Mouse (Mus musculus) midbrain, postnatal 0 days (tissue): Measurements from ENCODE around the gene Commd1. TPM values are rescaled to one million over a fixed set of nuclear protein-coding genes. Genes with fewer than 3 reads are reported as not detected.

Source experiments
- ATAC-seq: fragments of 200-750 bp; cut with Nextera tagmentation; 2 replicates; pipeline ENCODE4 v1.8.0; 2017; ENCODE audit warnings: moderate number of reproducible peaks, mild to moderate bottlenecking, moderate TSS enrichment, moderate library complexity; ENCODE audit not compliant: low FRiP score
- DNase-seq: peaks from one replicate; pipeline ENCODE4 v3.0.0-alpha.2; 2015; ENCODE audit warnings: low spot score
- H3K27ac ChIP-seq: fragments of 300-500 bp; sonication (generic); 2 replicates; pipeline ENCODE4 v1.5.1; 2014; ENCODE audit warnings: low read depth, mild to moderate bottlenecking, low read length, mixed read lengths
- H3K27me3 ChIP-seq: fragments of 300-500 bp; sonication (generic); 2 replicates; pipeline ENCODE4 v1.6.1; 2014; ENCODE audit warnings: low read length, control low read depth, mixed read lengths; ENCODE audit not compliant: insufficient read depth
- H3K36me3 ChIP-seq: fragments of 300-500 bp; sonication (generic); 2 replicates; pipeline ENCODE4 v1.6.1; 2014; ENCODE audit warnings: low read length, control low read depth, mixed read lengths; ENCODE audit not compliant: insufficient read depth
- H3K4me1 ChIP-seq: fragments of 300-500 bp; sonication (generic); 2 replicates; pipeline ENCODE4 v1.6.1; 2014; ENCODE audit warnings: mild to moderate bottlenecking, control low read depth, antibody characterized with exemption, low read length, mixed read lengths; ENCODE audit not compliant: insufficient read depth
- H3K4me2 ChIP-seq: fragments of 300-500 bp; sonication (generic); 2 replicates; pipeline ENCODE4 v1.6.1; 2014; ENCODE audit warnings: low read depth, mild to moderate bottlenecking, low read length, mixed read lengths; ENCODE audit not compliant: poor library complexity, severe bottlenecking
- H3K4me3 ChIP-seq: fragments of 300-500 bp; sonication (generic); 2 replicates; pipeline ENCODE4 v1.5.1; 2014; ENCODE audit warnings: low read depth, mild to moderate bottlenecking, low read length, moderate library complexity
- H3K9ac ChIP-seq: fragments of 300-500 bp; sonication (generic); replicated peaks from 2 replicates; pipeline ENCODE4 v1.6.1; 2014; ENCODE audit warnings: mild to moderate bottlenecking, low read length, moderate library complexity, mixed read lengths; ENCODE audit not compliant: poor library complexity, severe bottlenecking
- H3K9me3 ChIP-seq: fragments of 300-500 bp; sonication (generic); 2 replicates; pipeline ENCODE4 v1.6.1; 2016; ENCODE audit warnings: low read length, control low read depth
- CTCF ChIP-seq: IDR thresholded peaks from 2 replicates; pipeline ENCODE4 v1.5.1; 2016; ENCODE audit warnings: antibody characterized with exemption, mild to moderate bottlenecking
- WGBS: fragments of 180-500 bp; shearing (Covaris S2); extraction: QIAGEN DNeasy Blood & Tissue Kit; methylation state at CpG from one replicate; pipeline ENCODE4 v1.1.7; 2014; 5-methylcytosine and 5-hydroxymethylcytosine counted together
- polyA plus RNA-seq: library from polyadenylated mRNA; unstranded; fragments of >200 nt; fragmentation: Nextera tagmentation; extraction: Ambion mirVana; gene quantifications from 2 replicates; pipeline ENCODE4 v1.2.1, GENCODE M21; 2015
- total RNA-seq: library from RNA; depleted of rRNA; stranded (reverse); fragments of >200 nt; gene quantifications from 2 replicates; pipeline ENCODE4 v1.2.3, GENCODE M21; 2014

Commd1 gene
- total and polyA plus RNA-seq, 2 experiments from 2014 or later, result 23.5 to 221 TPM

- ATAC-seq (no peak), DNase-seq (no peak)
- Histone ChIP-seq H3K4me1 (no peaks in the 10 kb centered on the region), H3K4me2 (no peak overlapping the region), H3K9me3 (no peaks in the 10 kb centered on the region), H3K9ac (no peak overlapping the region), H3K27ac (no peak overlapping the region), H3K4me3 (no peak overlapping the region), H3K27me3 (no peaks in the 10 kb centered on the region), H3K36me3 (no peaks in the 10 kb centered on the region)
- no peak for TF ChIP-seq CTCF
- WGBS, result 86% methylated on average over 9 of the region's 9 CpGs
Observed at GRCm38 (mm10) chr11:22891242-22891641, 90.9 kb downstream of the Commd1 start.

GRCm38 (mm10) chr11:22889224-22889623 is 93.0 kb downstream of the Commd1 start:
- Histone ChIP-seq H3K4me2 (no peak overlapping the region), H3K4me3 (no peak overlapping the region), H3K9me3 (no peaks in the 10 kb centered on the region), H3K27me3 (no peaks in the 10 kb centered on the region), H3K4me1 (no peaks in the 10 kb centered on the region), H3K9ac (no peak overlapping the region), H3K27ac (no peak overlapping the region), H3K36me3 (no peaks in the 10 kb centered on the region)
- DNase-seq (no peak), ATAC-seq (no peak)
- WGBS, result 97% methylated on average over 3 of the region's 3 CpGs
- TF ChIP-seq CTCF, result no peak

GRCm38 (mm10) chr11:22886991-22887390 is 95.2 kb downstream of the Commd1 start:
- WGBS, result 85% methylated on average over 4 of the region's 4 CpGs
- DNase-seq, result no peak

GRCm38 (mm10) chr11:22885350-22885749 is 96.8 kb downstream of the Commd1 start:
- Histone ChIP-seq H3K27ac (no peak overlapping the region), H3K36me3 (no peaks in the 10 kb centered on the region), H3K4me1 (no peaks in the 10 kb centered on the region), H3K4me3 (no peak overlapping the region), H3K4me2 (no peak overlapping the region), H3K27me3 (no peaks in the 10 kb centered on the region), H3K9ac (no peak overlapping the region), H3K9me3 (no peaks in the 10 kb centered on the region)
- ATAC-seq (no peak), DNase-seq (no peak)
- TF ChIP-seq CTCF, result no peak
- WGBS, result 100% methylated on average over 1 of the region's 1 CpGs

More at GRCm38 (mm10) chr11:22886991-22887390, 95.2 kb downstream of the Commd1 start:
- TF ChIP-seq CTCF, result no peak
- no peaks in the 10 kb centered on the region for H3K36me3 ChIP-seq
- H3K27me3 ChIP-seq, result no peaks in the 10 kb centered on the region
- no peak for ATAC-seq
- no peak overlapping the region for H3K27ac ChIP-seq
- H3K9me3 ChIP-seq, result no peaks in the 10 kb centered on the region
- H3K4me1 ChIP-seq, result no peaks in the 10 kb centered on the region
- no peak overlapping the region for H3K4me2 ChIP-seq
- no peak overlapping the region for H3K4me3 ChIP-seq
- no peak overlapping the region for H3K9ac ChIP-seq

- Histone ChIP-seq H3K9me3 (no peaks in the 10 kb centered on the region), H3K36me3 (no peaks in the 10 kb centered on the region), H3K27ac (no peak overlapping the region), H3K27me3 (no peaks in the 10 kb centered on the region), H3K4me1 (no peaks in the 10 kb centered on the region), H3K9ac (no peak overlapping the region), H3K4me2 (no peak overlapping the region), H3K4me3 (no peak overlapping the region)
- 85% methylated on average over 2 of the region's 2 CpGs for WGBS
- no peak for ATAC-seq
- TF ChIP-seq CTCF, result no peak
- DNase-seq, result no peak
Observed at GRCm38 (mm10) chr11:22883676-22884075, 98.5 kb downstream of the Commd1 start.

- Histone ChIP-seq H3K4me2 (no peak overlapping the region), H3K9me3 (no peaks in the 10 kb centered on the region), H3K4me1 (no peaks in the 10 kb centered on the region), H3K27ac (no peak overlapping the region), H3K9ac (no peak overlapping the region), H3K4me3 (no peak overlapping the region), H3K36me3 (no peaks in the 10 kb centered on the region), H3K27me3 (no peaks in the 10 kb centered on the region)
- TF ChIP-seq CTCF, result no peak
- DNase-seq (no peak), ATAC-seq (no peak)
Observed at GRCm38 (mm10) chr11:22882926-22883325, 99.3 kb downstream of the Commd1 start.
